Mouse (Mus musculus) left cerebral cortex, adult 8-10 months (tissue): ENCODE measurements around the gene Klhl29. TPM values are rescaled to one million over a fixed set of nuclear protein-coding genes. Genes with fewer than 3 reads are reported as not detected.

Experiments used
- DNase-seq, 2 experiments: peaks; one replicate each; pipeline ENCODE4 v3.0.0; 2022; ENCODE audit warnings: low spot score in 2 of 2
- total RNA-seq, 4 experiments: library from RNA; stranded (reverse); gene quantifications; 2 replicates each; pipeline ENCODE4 v1.2.4; 2022

Klhl29 gene
- total RNA-seq, 4 experiments from 2014 or later = 31.5 to 36.0 (median 32.7) TPM

DNA sequence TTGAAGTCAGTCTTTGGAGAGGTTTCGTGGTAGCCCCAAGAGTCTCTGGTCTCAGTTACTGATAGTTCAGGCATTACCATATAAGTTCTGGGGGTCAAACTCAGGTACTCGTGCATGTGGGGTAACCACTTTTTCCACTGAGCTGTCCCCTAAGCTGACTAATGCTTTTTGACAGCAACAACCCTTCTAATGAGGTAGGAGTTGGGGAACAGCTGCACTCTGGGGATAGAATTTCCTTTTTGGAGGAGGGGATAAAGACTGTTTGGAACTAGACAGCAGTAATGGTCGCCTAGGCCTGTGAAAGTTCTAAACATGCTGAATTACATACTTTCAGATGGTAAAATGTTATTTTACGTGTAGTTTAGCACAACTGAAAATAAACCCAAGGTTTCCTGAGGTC is 184.3 kb downstream of the Klhl29 start:
- DNase-seq = no peak

- no peak for DNase-seq
Measured at GRCm38 (mm10) chr12:5189446-5190150, 185.9 kb downstream of the Klhl29 start.

- no peak for DNase-seq
Measured at GRCm38 (mm10) chr12:5188899-5189298, 186.6 kb downstream of the Klhl29 start.

DNA sequence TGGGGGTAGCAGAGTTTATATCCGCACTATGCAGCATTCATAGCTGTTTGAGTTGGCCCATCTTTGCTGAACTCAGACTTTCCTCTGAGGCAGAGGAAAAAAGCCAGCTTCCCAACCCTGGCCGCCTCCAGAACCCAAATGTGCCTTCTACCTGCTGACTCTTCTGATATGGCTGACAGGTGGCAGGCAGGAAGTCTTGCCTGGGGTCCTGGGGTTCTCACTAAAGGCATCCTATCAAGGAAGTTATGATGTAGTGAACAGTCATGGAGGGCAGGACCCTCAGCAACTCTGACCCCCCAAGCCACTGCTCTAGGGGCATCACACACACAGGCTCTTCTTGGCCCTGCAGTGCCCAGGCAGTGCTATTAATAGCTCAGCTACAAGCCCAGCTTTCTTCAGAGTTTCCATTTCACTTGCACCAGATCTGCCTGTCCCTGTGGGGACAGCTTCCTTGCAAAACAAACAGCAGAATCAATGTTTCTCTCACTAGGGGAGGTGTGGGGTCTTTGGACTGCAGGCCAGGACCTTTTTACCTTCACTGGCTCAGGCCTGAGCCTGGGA is 187.6 kb downstream of the Klhl29 start:
- no peak for DNase-seq

- no peak for DNase-seq
Measured at GRCm38 (mm10) chr12:5186645-5187044, 188.8 kb downstream of the Klhl29 start.

GRCm38 (mm10) chr12:5185603-5186002 is 189.9 kb downstream of the Klhl29 start:
- DNase-seq = no peak

- no peak for DNase-seq
Measured at GRCm38 (mm10) chr12:5182586-5182985, 192.9 kb downstream of the Klhl29 start.

GRCm38 (mm10) chr12:5182165-5182564 is 193.3 kb downstream of the Klhl29 start:
- no peak for DNase-seq

DNA sequence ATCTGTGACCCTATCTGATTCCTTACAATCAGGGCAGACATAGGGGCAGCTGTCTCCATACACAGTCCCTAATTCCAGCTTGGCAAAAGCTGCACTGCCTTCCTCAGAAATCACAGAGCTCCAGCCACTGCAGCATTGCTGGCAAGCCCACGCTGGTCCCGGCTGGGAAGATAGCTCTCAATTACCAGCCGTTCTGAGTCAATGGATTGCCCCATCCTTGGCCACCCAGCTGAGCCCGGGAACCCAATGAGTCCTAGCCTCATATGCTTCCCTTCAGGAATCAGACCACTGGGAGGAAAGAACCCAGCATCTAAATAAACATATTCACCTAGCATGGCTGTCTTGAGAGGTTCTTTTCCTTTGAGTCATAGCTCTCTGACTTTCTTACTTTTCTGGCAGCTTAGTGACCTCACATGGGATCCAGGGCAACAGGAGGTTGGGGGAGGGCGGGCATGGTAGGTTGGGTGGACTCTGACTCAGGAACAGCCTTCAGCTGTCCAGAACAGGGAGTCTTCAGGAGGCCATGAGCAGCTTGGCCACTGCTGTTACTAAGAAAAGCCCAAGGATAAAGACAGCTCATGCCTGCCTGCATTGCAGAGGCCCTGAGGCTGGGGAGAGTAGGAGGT is 198.7 kb downstream of the Klhl29 start:
- DNase-seq = no peak

- no peak for DNase-seq
Measured at GRCm38 (mm10) chr12:5166141-5166540, 209.3 kb downstream of the Klhl29 start.

GRCm38 (mm10) chr12:5165411-5165810 is 210.1 kb downstream of the Klhl29 start:
- DNase-seq = no peak

- DNase-seq = no peak
Measured at GRCm38 (mm10) chr12:5162672-5163071, 212.8 kb downstream of the Klhl29 start.

- no peak for DNase-seq
Measured at GRCm38 (mm10) chr12:5161631-5162030, 213.9 kb downstream of the Klhl29 start.

- DNase-seq = no peak
Measured at GRCm38 (mm10) chr12:5157931-5158481, 217.5 kb downstream of the Klhl29 start.

GRCm38 (mm10) chr12:5157021-5157681 is 218.3 kb downstream of the Klhl29 start:
- DNase-seq = peak in 1 of 2 experiments; percentile 88

DNA sequence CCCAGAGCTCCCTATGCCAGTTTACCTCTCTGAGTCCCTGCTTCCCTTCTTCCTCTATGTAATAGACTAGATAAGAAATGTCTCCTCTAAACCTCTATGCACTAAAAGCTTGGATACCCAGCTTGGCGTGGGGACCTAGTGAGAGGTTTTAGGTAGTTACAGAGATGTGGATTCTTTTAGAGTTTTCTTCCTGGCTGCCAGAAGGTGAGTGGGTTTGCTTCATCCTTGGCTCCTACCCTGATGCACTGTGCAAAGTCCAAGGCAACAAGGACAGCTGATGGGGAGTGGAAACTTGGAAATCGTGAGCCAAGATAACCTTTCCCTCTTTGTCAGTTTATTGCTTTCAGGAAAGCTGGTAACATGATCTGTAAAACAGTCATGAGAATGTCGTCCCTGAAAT is 220.3 kb downstream of the Klhl29 start:
- no peak for DNase-seq

GRCm38 (mm10) chr12:5151859-5152258 is 223.6 kb downstream of the Klhl29 start:
- DNase-seq = no peak

DNA sequence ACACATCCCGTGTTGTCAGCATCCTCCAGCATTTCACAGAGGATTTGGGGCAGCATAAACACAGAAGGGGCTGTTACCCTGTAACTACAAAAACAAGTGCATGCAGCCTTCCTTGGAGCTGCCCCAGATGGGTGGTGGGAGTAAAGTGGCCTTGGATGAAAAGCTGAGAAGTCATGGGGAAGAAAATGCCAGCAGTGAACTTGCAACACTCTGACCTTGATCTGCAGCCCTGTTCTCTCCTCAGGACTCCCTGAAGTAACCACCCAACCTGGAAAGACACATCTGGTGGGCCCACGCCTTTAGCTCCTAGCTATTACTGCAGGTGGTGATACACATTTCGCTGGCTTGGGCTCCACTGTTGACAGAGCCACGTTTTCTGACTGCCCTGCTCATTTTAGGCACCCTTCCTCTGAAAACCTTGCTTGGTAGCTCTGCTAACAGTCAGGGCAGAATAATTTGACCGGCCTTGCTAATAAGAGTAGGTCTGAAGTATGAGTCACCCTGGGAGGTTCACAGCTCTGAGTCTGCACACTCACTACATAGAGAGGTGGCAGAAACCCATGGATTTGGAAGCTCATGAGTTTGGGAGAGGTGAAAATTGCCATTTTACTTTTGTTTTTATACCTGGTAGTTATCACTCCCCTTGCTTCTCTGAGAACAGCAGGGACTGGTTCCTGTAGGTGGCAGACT is 228.0 kb downstream of the Klhl29 start:
- DNase-seq = no peak

DNA sequence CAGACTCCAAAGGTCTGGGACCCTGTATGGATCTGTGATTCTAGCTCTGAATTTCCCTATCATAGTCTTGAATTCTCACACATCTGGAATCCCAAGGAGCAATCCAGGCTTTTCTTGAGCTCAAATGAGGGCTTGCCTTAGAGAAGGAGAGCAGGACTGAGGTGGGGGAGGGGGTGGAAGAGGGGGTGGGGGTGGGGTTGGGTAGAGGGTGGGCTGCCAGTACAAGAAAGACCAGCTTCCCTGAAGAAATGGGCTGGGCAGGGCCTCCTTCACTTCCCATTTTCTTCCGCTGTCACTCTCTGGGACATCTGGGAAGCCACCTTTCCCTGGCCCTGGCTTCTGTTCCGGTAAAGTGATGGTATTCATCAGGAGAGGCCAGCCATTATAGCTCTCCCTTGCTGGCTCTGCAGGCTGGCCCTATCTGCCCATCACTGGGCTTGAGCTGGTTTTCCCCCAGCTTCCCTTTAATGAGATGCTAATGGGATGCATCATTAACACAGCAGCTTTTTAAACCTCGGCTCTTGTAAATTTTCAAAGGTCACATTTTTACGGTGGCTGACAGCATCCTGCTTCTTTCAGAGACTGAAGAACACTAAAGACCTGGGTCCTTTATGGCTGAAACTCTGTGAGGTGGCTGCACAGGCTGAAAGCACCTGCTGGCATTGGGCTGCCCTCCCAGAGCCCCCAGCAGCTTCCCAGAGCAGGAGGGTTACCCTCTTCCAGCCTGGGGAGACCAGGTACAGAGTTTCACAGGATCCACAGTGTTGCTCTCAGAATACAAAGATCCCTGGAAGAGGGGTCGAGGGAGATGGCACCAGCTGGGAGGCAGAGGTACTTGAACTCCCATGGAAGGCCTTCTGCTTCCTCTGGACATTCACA is 231.3 kb downstream of the Klhl29 start:
- DNase-seq = no peak

DNA sequence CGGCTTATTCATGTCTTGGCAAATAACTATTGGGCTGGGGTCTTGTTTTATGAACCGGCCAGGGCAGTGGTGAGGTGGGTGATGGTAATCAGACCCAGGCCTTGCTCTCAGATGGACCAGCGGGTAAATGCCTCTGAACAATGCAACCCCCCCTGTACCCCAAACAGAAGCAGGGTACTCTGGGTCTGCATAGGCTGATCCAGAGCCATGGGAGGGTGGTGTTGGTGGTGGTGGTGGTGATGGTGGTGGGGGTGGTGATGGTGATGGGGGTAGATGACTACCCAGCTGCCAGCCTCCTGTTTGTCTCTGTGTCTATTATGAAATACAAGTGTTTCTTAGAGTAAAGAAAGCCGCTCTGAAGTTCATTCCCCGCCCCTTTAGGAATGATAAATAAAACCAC is 232.3 kb downstream of the Klhl29 start:
- DNase-seq = no peak
